Mouse (Mus musculus) embryonic stem cell, embryonic (primary cell): ENCODE data around the gene Spindoc.

Experiments
- CTCF ChIA-PET, 4 experiments: fragments of 300-600 bp in 2 of 4; fragments of 350-600 bp in 2 of 4; sonication (Branson Sonifier 250); formaldehyde crosslinking; loops; one replicate each; lab custom pipeline; 2022; ENCODE audit warnings: inconsistent platforms in 2 of 4; lab: Charles Lee
- POLR2A ChIA-PET, 4 experiments: fragments of 300-600 bp in 2 of 4; fragments of 350-600 bp in 2 of 4; sonication (Branson Sonifier 250); formaldehyde crosslinking; loops; one replicate each; lab custom pipeline; 2022; ENCODE audit warnings: antibody characterized with exemption in 4 of 4, inconsistent platforms in 1 of 4; lab: Charles Lee

Spindoc gene

GRCm38 (mm10) chr19:7320181-7320580 is 62.6 kb downstream of the Spindoc start:
- ChIA-PET POLR2A (interaction anchor here in 3 of 4 experiments (0.7 to 3.7 kb wide), 16 partner anchors 10 to 84 kb away, joined by 3 to 23 read pairs (median 4); partner anchors contain the start of gene Mark2 (in 2 of the 3)), CTCF (interaction anchor here in 2 of 4 experiments (1.0 to 1.1 kb wide), 2 partner anchors 12 to 85 kb away, joined by 3 to 4 read pairs; no protein-coding TSS in a partner anchor)

GRCm38 (mm10) chr19:7317716-7318115 is 65.1 kb downstream of the Spindoc start:
- ChIA-PET POLR2A (interaction anchor here (0.6 to 4.0 kb wide), 24 partner anchors 9 to 266 kb away, joined by 3 to 23 read pairs (median 4); partner anchors contain the start of gene Mark2 (in 2 of the 4)), CTCF (interaction anchor here in 2 of 4 experiments (0.7 to 0.9 kb wide), 2 partner anchors 240 to 319 kb away, joined by 3 read pairs; no protein-coding TSS in a partner anchor)

- ChIA-PET CTCF (interaction anchor here in 1 of 4 experiments (1.0 kb wide), 2 partner anchors 53 to 381 kb away, joined by 3 to 5 read pairs; no protein-coding TSS in a partner anchor), POLR2A (interaction anchor here in 3 of 4 experiments (0.8 to 4.0 kb wide), 17 partner anchors 10 to 75 kb away, joined by 3 to 16 read pairs (median 5); partner anchors contain the start of gene Mark2 (in 1 of the 3))
These were observed 66.0 kb downstream of the Spindoc start for GRCm38 (mm10) chr19:7316822-7317221.

GRCm38 (mm10) chr19:7315587-7315984 is 67.2 kb downstream of the Spindoc start:
- CTCF ChIA-PET, result interaction anchor here in 1 of 4 experiments (1.0 kb wide), 1 partner anchor 380 kb away, joined by 3 read pairs; no protein-coding TSS in a partner anchor
- POLR2A ChIA-PET, result interaction anchor here in 3 of 4 experiments (0.6 to 4.0 kb wide), 15 partner anchors 8 to 73 kb away, joined by 3 to 16 read pairs (median 5); no protein-coding TSS in a partner anchor

GRCm38 (mm10) chr19:7314976-7315586 is 67.7 kb downstream of the Spindoc start:
- POLR2A ChIA-PET, result interaction anchor here in 2 of 4 experiments (0.6 to 4.0 kb wide), 18 partner anchors 8 to 754 kb away, joined by 3 to 16 read pairs (median 5); partner anchors contain the start of gene Mark2 (in 1 of the 2)
- CTCF ChIA-PET, result no interaction called here

- CTCF ChIA-PET, result no interaction called here
- POLR2A ChIA-PET, result interaction anchor here in 2 of 4 experiments (0.6 to 2.5 kb wide), 7 partner anchors 19 to 127 kb away, joined by 3 to 9 read pairs (median 3); no protein-coding TSS in a partner anchor
These were observed 69.1 kb downstream of the Spindoc start for GRCm38 (mm10) chr19:7313660-7314059.

- CTCF ChIA-PET, result interaction anchor here in 2 of 4 experiments (0.8 to 2.3 kb wide), 2 partner anchors 44 to 93 kb away, joined by 3 to 7 read pairs; partner anchors contain the start of gene Rcor2 (in 1 of the 2)
These were observed 71.5 kb downstream of the Spindoc start for GRCm38 (mm10) chr19:7311306-7311705.

GRCm38 (mm10) chr19:7310704-7311103 is 72.1 kb downstream of the Spindoc start:
- POLR2A ChIA-PET, result interaction anchor here (0.6 to 2.8 kb wide), 23 partner anchors 9 to 270 kb away, joined by 3 to 16 read pairs (median 4); partner anchors contain the start of genes Mark2 (in 2 of the 4), 2700081O15Rik (in 1 of the 4) and Stip1 (in 1 of the 4)
- CTCF ChIA-PET, result interaction anchor here in 2 of 4 experiments (0.8 to 2.3 kb wide), 2 partner anchors 43 to 94 kb away, joined by 3 to 7 read pairs; partner anchors contain the start of gene Rcor2 (in 1 of the 2)

More at GRCm38 (mm10) chr19:7311306-7311705, 71.5 kb downstream of the Spindoc start:
- POLR2A ChIA-PET, result interaction anchor here (0.5 to 2.8 kb wide), 23 partner anchors 9 to 316 kb away, joined by 3 to 16 read pairs (median 4); partner anchors contain the start of genes Mark2 (in 2 of the 4), 2700081O15Rik (in 1 of the 4) and Stip1 (in 1 of the 4)

- CTCF ChIA-PET, result interaction anchor here in 1 of 4 experiments (2.3 kb wide), 1 partner anchor 43 kb away, joined by 7 read pairs; the partner anchor contains the start of gene Rcor2
- POLR2A ChIA-PET, result interaction anchor here in 3 of 4 experiments (0.5 to 2.7 kb wide), 16 partner anchors 8 to 1415 kb away, joined by 3 to 16 read pairs (median 4); partner anchors contain the start of genes Mark2 (in 1 of the 3) and Stip1 (in 1 of the 3)
These were observed 73.0 kb downstream of the Spindoc start for GRCm38 (mm10) chr19:7309738-7310330.

GRCm38 (mm10) chr19:7307995-7308770 is 74.6 kb downstream of the Spindoc start:
- ChIA-PET POLR2A (interaction anchor here (0.5 to 4.4 kb wide), 22 partner anchors 8 to 213 kb away, joined by 3 to 24 read pairs (median 3); no protein-coding TSS in a partner anchor), CTCF (interaction anchor here in 2 of 4 experiments (0.6 to 1.3 kb wide), 5 partner anchors 13 to 1375 kb away, joined by 3 read pairs; no protein-coding TSS in a partner anchor)

GRCm38 (mm10) chr19:7306968-7307367 is 75.8 kb downstream of the Spindoc start:
- POLR2A ChIA-PET, result interaction anchor here (0.7 to 4.4 kb wide), 19 partner anchors 9 to 300 kb away, joined by 3 to 24 read pairs (median 3); partner anchors contain the start of genes Cox8a (in 1 of the 4), Lgals12 (in 1 of the 4), Mark2 (in 1 of the 4) and Rcor2 (in 1 of the 4)
- CTCF ChIA-PET, result interaction anchor here in 1 of 4 experiments (1.3 kb wide), 1 partner anchor 12 kb away, joined by 3 read pairs; no protein-coding TSS in a partner anchor

GRCm38 (mm10) chr19:7305380-7306310 is 77.1 kb downstream of the Spindoc start:
- POLR2A ChIA-PET, result interaction anchor here in 3 of 4 experiments (0.8 to 4.4 kb wide), 26 partner anchors 8 to 309 kb away, joined by 3 to 24 read pairs (median 3); partner anchors contain the start of genes Cox8a (in 1 of the 3), Mark2 (in 1 of the 3) and Rcor2 (in 1 of the 3)
- CTCF ChIA-PET, result interaction anchor here in 2 of 4 experiments (0.6 to 0.7 kb wide), 3 partner anchors 12 to 1287 kb away, joined by 3 to 7 read pairs (median 6); no protein-coding TSS in a partner anchor

- POLR2A ChIA-PET, result interaction anchor here in 3 of 4 experiments (0.8 to 4.4 kb wide), 16 partner anchors 9 to 308 kb away, joined by 3 to 24 read pairs (median 3); partner anchors contain the start of gene Mark2 (in 1 of the 3)
- CTCF ChIA-PET, result interaction anchor here in 1 of 4 experiments (0.6 kb wide), 1 partner anchor 115 kb away, joined by 3 read pairs; no protein-coding TSS in a partner anchor
These were observed 78.0 kb downstream of the Spindoc start for GRCm38 (mm10) chr19:7304801-7305200.
